Mouse (Mus musculus): ENCODE measurements around the gene Bscl2.

GRCm38 (mm10) chr19:8822696-8823095, 14.6 kb upstream of the Bscl2 start:
- TF ChIP-seq CTCF (IDR thresholded peaks at IDR 0.05; ENCODE audit: borderline replicate concordance, insufficient read depth, low read depth, low read length), result no peak
- TF ChIP-seq POLR2A (IDR thresholded peaks at IDR 0.05; ENCODE audit: borderline replicate concordance, insufficient read depth, low read length), result no peak
